Mouse (Mus musculus) large intestine, adult 2 months (tissue): ENCODE data around the gene Vmn1r213. TPM values are rescaled to one million over a fixed set of nuclear protein-coding genes. Genes with fewer than 3 reads are reported as not detected.

Source experiments
- DNase-seq: peaks from one replicate; pipeline ENCODE4 v3.0.0-alpha.2; 2012; ENCODE audit warnings: low read depth, low spot score
- WGBS: fragments of 180-500 bp; shearing (Covaris S2); methylation state at CpG from one replicate; pipeline ENCODE4 v1.1.7; 2018; 5-methylcytosine and 5-hydroxymethylcytosine counted together
- polyA plus RNA-seq: library from polyadenylated mRNA; depleted of rRNA; stranded (reverse); fragments of >200 nt; gene quantifications from 2 replicates; pipeline ENCODE4 v1.2.3, GENCODE M21; 2012; rRNA removed

Gene Vmn1r213
- polyA plus RNA-seq, result not detected in 2 replicates

DNA sequence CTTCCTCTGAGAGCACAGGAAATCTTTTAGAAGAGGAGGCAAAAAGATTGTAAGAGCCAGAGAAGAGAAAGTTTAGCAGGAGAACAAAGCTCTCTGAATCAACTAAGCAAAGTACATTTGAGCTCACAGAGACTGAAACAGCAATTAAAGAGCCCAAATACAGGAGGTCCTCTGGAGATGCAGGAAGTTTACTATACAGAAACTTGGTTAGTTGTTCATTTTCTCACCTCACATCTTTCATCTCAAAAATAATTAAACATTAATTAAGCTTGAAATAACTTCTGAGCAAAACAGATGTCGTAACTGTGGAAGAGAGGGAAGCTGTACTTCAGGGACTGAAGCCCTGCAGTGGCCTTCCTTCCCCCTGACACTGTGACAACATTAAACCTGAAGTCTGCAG is at the start of gene Vmn1r213:
TSS of gene Vmn1r213 (plus strand) at position 301 of the 400 bp plus-strand sequence.
- DNase-seq, result no peak
- 71% methylated on average over 1 of the region's 1 CpGs for WGBS

DNA sequence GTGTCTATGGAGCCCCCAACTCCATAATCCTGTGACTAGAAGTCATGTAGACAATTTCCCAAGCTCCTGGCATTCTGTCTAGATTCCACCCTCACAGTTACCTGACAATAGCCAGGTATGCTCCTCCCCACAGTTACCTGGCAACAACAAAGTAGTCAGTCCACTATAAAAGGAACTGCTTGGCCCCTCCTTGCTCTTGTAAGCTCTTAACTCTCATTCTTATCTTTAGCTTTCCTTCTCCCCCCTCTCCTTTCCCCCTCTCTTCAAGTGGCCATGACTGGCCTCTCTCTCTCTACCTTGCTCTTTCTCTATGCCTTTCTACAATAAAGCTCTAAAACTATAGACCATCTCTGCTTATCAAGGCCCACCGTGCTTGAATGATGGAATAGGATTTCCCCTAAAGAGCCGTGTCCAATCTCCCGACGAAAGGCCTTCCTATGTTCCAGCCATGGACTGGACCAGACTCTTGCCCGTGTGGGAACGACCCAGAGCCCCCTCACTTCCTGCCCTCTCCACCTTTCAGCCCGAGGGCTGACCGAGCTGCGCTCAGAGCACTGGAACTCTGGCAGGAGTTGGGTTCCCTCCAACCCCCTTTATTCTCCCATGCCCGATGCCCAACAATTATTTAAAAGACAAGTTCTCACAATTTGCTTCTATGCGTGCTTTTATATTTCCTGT is 17.1 kb upstream of the Vmn1r213 start:
- WGBS, result 89% methylated on average over 11 of the region's 11 CpGs
- no peak for DNase-seq

- 6% methylated on average over 1 of the region's 1 CpGs for WGBS
- no peak for DNase-seq
Observed at GRCm38 (mm10) chr13:22992178-22992700, 15.2 kb upstream of the Vmn1r213 start.

- 40% methylated on average over 2 of the region's 2 CpGs for WGBS
- no peak for DNase-seq
Observed at GRCm38 (mm10) chr13:22992721-22993120, 14.7 kb upstream of the Vmn1r213 start.

GRCm38 (mm10) chr13:23018158-23018557 is 10.7 kb downstream of the Vmn1r213 start:
- DNase-seq, result no peak

- no peak for DNase-seq
Observed at GRCm38 (mm10) chr13:23024812-23025211, 17.4 kb downstream of the Vmn1r213 start.

DNA sequence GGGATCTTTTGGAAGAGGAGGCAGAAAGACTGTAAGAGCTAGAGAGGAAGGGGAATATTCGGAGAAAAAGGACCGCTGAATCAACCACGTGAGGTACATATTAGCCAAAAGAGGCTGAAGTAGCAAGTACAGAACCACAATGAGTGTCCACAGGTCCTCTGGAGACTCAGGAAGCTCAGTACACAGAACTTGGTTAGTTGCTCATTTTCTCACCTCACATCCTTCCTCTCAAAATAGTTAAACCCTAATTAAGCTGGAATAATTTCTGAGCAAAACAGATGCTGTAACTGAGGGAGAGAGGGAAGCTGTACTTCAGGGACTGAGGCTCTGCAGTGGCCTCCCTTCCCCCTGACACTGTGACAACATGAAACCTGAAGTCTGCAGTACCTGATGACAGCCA is 22.7 kb downstream of the Vmn1r213 start, which contains the start of gene Vmn1r214:
TSS of gene Vmn1r214 (plus strand) at position 301 of the 400 bp plus-strand sequence.
- no peak for DNase-seq
- WGBS, result 83% methylated on average over 3 of the region's 3 CpGs

DNA sequence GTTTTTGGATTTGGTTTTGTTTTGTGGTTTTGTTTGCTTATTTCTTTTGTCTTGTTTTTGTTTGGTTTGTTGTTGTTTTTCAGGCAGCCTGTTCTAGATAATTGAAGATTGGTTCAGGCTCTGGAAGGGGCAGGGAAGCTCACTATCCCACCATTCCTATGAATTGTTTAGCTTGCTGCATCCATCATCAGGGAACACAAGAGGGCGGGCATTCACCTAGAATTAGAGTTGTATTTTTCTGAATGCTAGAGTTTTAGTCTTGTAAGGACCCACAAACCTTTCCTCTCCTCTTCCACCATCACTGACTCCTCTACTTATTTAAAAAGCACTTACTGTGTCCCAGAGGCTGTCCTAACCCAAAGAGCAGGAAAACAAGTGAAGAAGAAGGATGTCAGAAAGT is 50.3 kb downstream of the Vmn1r213 start:
- DNase-seq, result no peak
- 44% methylated on average over 1 of the region's 1 CpGs for WGBS

Other genes starting within 250 kb of the Vmn1r213 start
- not detected in 2 replicates for gene Vmn1r208, start 230.3 kb upstream of the Vmn1r213 start, polyA plus RNA-seq
- not detected in 2 replicates for gene Vmn1r209, start 198.0 kb upstream of the Vmn1r213 start, polyA plus RNA-seq
- gene Vmn1r210, start 176.3 kb upstream of the Vmn1r213 start, polyA plus RNA-seq, result not detected in 2 replicates
- gene Vmn1r211, start 150.1 kb upstream of the Vmn1r213 start, polyA plus RNA-seq, result not detected in 2 replicates
- not detected in 2 replicates for gene Vmn1r212, start 123.5 kb upstream of the Vmn1r213 start, polyA plus RNA-seq
- gene Vmn1r214, start 22.8 kb downstream of the Vmn1r213 start, polyA plus RNA-seq, result not detected in 2 replicates
- gene Vmn1r215, start 60.4 kb downstream of the Vmn1r213 start, polyA plus RNA-seq, result not detected in 2 replicates
- gene Vmn1r217, start 110.6 kb downstream of the Vmn1r213 start, polyA plus RNA-seq, result not detected in 2 replicates
- not detected in 2 replicates for gene Vmn1r218, start 125.5 kb downstream of the Vmn1r213 start, polyA plus RNA-seq
- gene Vmn1r219, start 151.7 kb downstream of the Vmn1r213 start, polyA plus RNA-seq, result not detected in 2 replicates
- not detected in 2 replicates for gene Vmn1r220, start 180.3 kb downstream of the Vmn1r213 start, polyA plus RNA-seq
- not detected in 2 replicates for gene Vmn1r221, start 206.5 kb downstream of the Vmn1r213 start, polyA plus RNA-seq
- gene Vmn1r222, start 228.3 kb downstream of the Vmn1r213 start, polyA plus RNA-seq, result not detected in 2 replicates
- gene Vmn1r223, start 239.5 kb downstream of the Vmn1r213 start, polyA plus RNA-seq, result not detected in 2 replicates